Mouse (Mus musculus) layer of hippocampus, adult 2 months (tissue): ENCODE data around the gene Usp7. TPM values are rescaled to one million over a fixed set of nuclear protein-coding genes. Genes with fewer than 3 reads are reported as not detected.

Experiments used
- DNase-seq, 2 experiments: peaks; one replicate each; pipeline ENCODE4 v3.0.0; 2022; ENCODE audit warnings: low spot score in 2 of 2
- H3K27ac ChIP-seq: fragments of 200-600 bp; 2 replicates; pipeline ENCODE4 v1.8.1; 2022
- H3K4me3 ChIP-seq: fragments of 200-600 bp; 2 replicates; pipeline ENCODE4 v1.8.1; 2022; ENCODE audit warnings: mild to moderate bottlenecking
- CTCF ChIP-seq: fragments of 200-600 bp; conservative IDR thresholded peaks from 2 replicates; pipeline ENCODE4 v1.8.1; 2022; ENCODE audit warnings: antibody characterized with exemption, mild to moderate bottlenecking, moderate library complexity
- total RNA-seq, 2 experiments: library from RNA; stranded (reverse); gene quantifications; 2 replicates each; pipeline ENCODE4 v1.2.3; 2021

The Usp7 gene
- total RNA-seq, 2 experiments from 2014 or later, result 163 to 168 TPM

GRCm38 (mm10) chr16:8680470-8680869 is 111.6 kb downstream of the Usp7 start, which contains the start of gene Gm5767:
Gm5767 (plus strand) TSS chr16:8680770.
- no peak within 1 kb of the TSS for H3K27ac ChIP-seq
- no peak within 1 kb of the TSS for H3K4me3 ChIP-seq
- TF ChIP-seq CTCF, result no peak
- DNase-seq, result no peak

GRCm38 (mm10) chr16:8679780-8680179 is 112.3 kb downstream of the Usp7 start:
- no peak for TF ChIP-seq CTCF
- DNase-seq, result no peak
- no peak overlapping the region for H3K27ac ChIP-seq
- H3K4me3 ChIP-seq, result no peak overlapping the region

GRCm38 (mm10) chr16:8678676-8679075 is 113.4 kb downstream of the Usp7 start:
- Histone ChIP-seq H3K4me3 (no peak overlapping the region), H3K27ac (no peak overlapping the region)
- TF ChIP-seq CTCF, result no peak
- DNase-seq, result no peak

GRCm38 (mm10) chr16:8678035-8678434 is 114.1 kb downstream of the Usp7 start:
- Histone ChIP-seq H3K27ac (no peak overlapping the region), H3K4me3 (no peak overlapping the region)
- no peak for DNase-seq
- no peak for TF ChIP-seq CTCF

GRCm38 (mm10) chr16:8676800-8677199 is 115.3 kb downstream of the Usp7 start:
- Histone ChIP-seq H3K4me3 (no peak overlapping the region), H3K27ac (no peak overlapping the region)
- TF ChIP-seq CTCF, result peak; percentile 91
- DNase-seq, result peak; percentile 44 to 68

GRCm38 (mm10) chr16:8676228-8676627 is 115.9 kb downstream of the Usp7 start:
- no peak for DNase-seq
- H3K27ac ChIP-seq, result no peak overlapping the region
- H3K4me3 ChIP-seq, result no peak overlapping the region
- TF ChIP-seq CTCF, result no peak

GRCm38 (mm10) chr16:8675559-8675958 is 116.5 kb downstream of the Usp7 start:
- Histone ChIP-seq H3K27ac (no peak overlapping the region), H3K4me3 (no peak overlapping the region)
- no peak for TF ChIP-seq CTCF
- DNase-seq, result no peak

GRCm38 (mm10) chr16:8674165-8674564 is 117.9 kb downstream of the Usp7 start:
- H3K27ac ChIP-seq, result no peak overlapping the region
- peak in 1 of 2 experiments; percentile 61 for DNase-seq
- no peak overlapping the region for H3K4me3 ChIP-seq
- TF ChIP-seq CTCF, result peak; percentile 87

GRCm38 (mm10) chr16:8673343-8673742 is 118.8 kb downstream of the Usp7 start:
- no peak overlapping the region for H3K4me3 ChIP-seq
- no peak for TF ChIP-seq CTCF
- DNase-seq, result no peak
- no peak overlapping the region for H3K27ac ChIP-seq

- Histone ChIP-seq H3K27ac (no peak overlapping the region), H3K4me3 (no peak overlapping the region)
- TF ChIP-seq CTCF, result no peak
- no peak for DNase-seq
Observed at GRCm38 (mm10) chr16:8672811-8673210, 119.3 kb downstream of the Usp7 start.

GRCm38 (mm10) chr16:8672350-8672687 is 119.8 kb downstream of the Usp7 start:
- DNase-seq, result no peak
- peak overlapping the region; percentile 25; the same call in 1 of the 2 replicates for H3K27ac ChIP-seq
- peak overlapping the region; percentile 55 for H3K4me3 ChIP-seq
- no peak for TF ChIP-seq CTCF

GRCm38 (mm10) chr16:8671551-8672349 is 120.4 kb downstream of the Usp7 start, which contains the start of gene Carhsp1:
Carhsp1 (minus strand) TSS chr16:8672155.
- H3K4me3 ChIP-seq, result peak within 1 kb of the TSS; percentile 55
- TF ChIP-seq CTCF, result peak; percentile 51
- peak within 1 kb of the TSS; percentile 81 for H3K27ac ChIP-seq
- peak; percentile 76 to 85 for DNase-seq

- peak overlapping the region; percentile 81; the same call in 1 of the 2 replicates for H3K27ac ChIP-seq
- peak overlapping the region; percentile 55 for H3K4me3 ChIP-seq
- DNase-seq, result no peak
- TF ChIP-seq CTCF, result no peak
Observed at GRCm38 (mm10) chr16:8670041-8671035, 121.8 kb downstream of the Usp7 start.
